Mouse (Mus musculus) hindbrain, embryonic 11.5 days (tissue): ENCODE data around the gene Slc35d2. TPM values are rescaled to one million over a fixed set of nuclear protein-coding genes. Genes with fewer than 3 reads are reported as not detected.

Source experiments
- ATAC-seq: fragments of 200-750 bp; cut with Nextera tagmentation; 2 replicates; pipeline ENCODE4 v1.8.0; 2017; ENCODE audit warnings: mild to moderate bottlenecking, moderate TSS enrichment, moderate library complexity; ENCODE audit not compliant: low FRiP score
- DNase-seq: peaks from one replicate; pipeline ENCODE4 v3.0.0-alpha.2; 2015; ENCODE audit warnings: low spot score
- H3K27ac ChIP-seq: fragments of 300-500 bp; sonication (generic); 2 replicates; pipeline ENCODE4 v1.5.1; 2014; ENCODE audit warnings: mild to moderate bottlenecking, low read depth, low read length
- H3K27me3 ChIP-seq: fragments of 300-500 bp; sonication (generic); 2 replicates; pipeline ENCODE4 v1.6.1; 2014; ENCODE audit warnings: mild to moderate bottlenecking, low read length, moderate library complexity, mixed read lengths; ENCODE audit not compliant: control insufficient read depth, insufficient read depth
- H3K36me3 ChIP-seq: fragments of 300-500 bp; sonication (generic); 2 replicates; pipeline ENCODE4 v1.6.1; 2014; ENCODE audit warnings: mild to moderate bottlenecking, low read length, moderate library complexity, mixed read lengths; ENCODE audit not compliant: control insufficient read depth, insufficient read depth
- H3K4me1 ChIP-seq: fragments of 300-500 bp; sonication (generic); replicated peaks from 2 replicates; pipeline ENCODE4 v1.6.1; 2014; ENCODE audit warnings: low read length, mixed read lengths; ENCODE audit not compliant: control insufficient read depth, insufficient read depth
- H3K4me2 ChIP-seq: fragments of 300-500 bp; sonication (generic); replicated peaks from 2 replicates; pipeline ENCODE4 v1.6.1; 2014; ENCODE audit warnings: mild to moderate bottlenecking, low read depth, low read length
- H3K4me3 ChIP-seq: fragments of 300-500 bp; sonication (generic); 2 replicates; pipeline ENCODE4 v1.5.1; 2014; ENCODE audit warnings: low read depth, low read length
- H3K9ac ChIP-seq: fragments of 300-500 bp; sonication (generic); 2 replicates; pipeline ENCODE4 v1.6.1; 2014; ENCODE audit warnings: low read depth, low read length
- H3K9me3 ChIP-seq: fragments of 300-500 bp; sonication (generic); 2 replicates; pipeline ENCODE4 v1.6.1; 2016; ENCODE audit warnings: low read length; ENCODE audit not compliant: control insufficient read depth
- WGBS: fragments of 180-500 bp; shearing (Covaris S2); extraction: QIAGEN DNeasy Blood & Tissue Kit; methylation state at CpG from one replicate; pipeline ENCODE4 v1.1.7; 2014; 5-methylcytosine and 5-hydroxymethylcytosine counted together
- polyA plus RNA-seq: library from polyadenylated mRNA; unstranded; fragments of >200 nt; fragmentation: Nextera tagmentation; extraction: Ambion mirVana; gene quantifications from 2 replicates; pipeline ENCODE4 v1.2.1, GENCODE M21; 2014

The Slc35d2 gene
- polyA plus RNA-seq: 5.6 and 6.9 TPM in 2 replicates

GRCm38 (mm10) chr13:64128858-64129615, at the start of gene Slc35d2:
Gene Slc35d2, minus strand, starts transcription at chr13:64129368.
- H3K4me3 ChIP-seq: peak within 1 kb of the TSS; percentile 49
- no peaks in the 10 kb centered on the region for H3K36me3 ChIP-seq
- peak; percentile 56 for DNase-seq
- 0 out of 2 replicates have a peak, but pooled peaks cover 2% of the 10 kb centered on the region for H3K4me1 ChIP-seq
- WGBS: 10% methylated on average over 37 of the region's 44 CpGs
- H3K4me2 ChIP-seq: peak within 1 kb of the TSS; percentile 80
- no peaks in the 10 kb centered on the region for H3K9me3 ChIP-seq
- H3K27ac ChIP-seq: no peak within 1 kb of the TSS
- ATAC-seq: peak; percentile 80
- peak within 1 kb of the TSS; percentile 56 for H3K9ac ChIP-seq
- no peaks in the 10 kb centered on the region for H3K27me3 ChIP-seq

GRCm38 (mm10) chr13:64178000-64178399, 48.8 kb upstream of the Slc35d2 start:
- no peak overlapping the region for H3K9ac ChIP-seq
- no peaks in the 10 kb centered on the region for H3K4me1 ChIP-seq
- no peak overlapping the region for H3K27ac ChIP-seq
- no peak for ATAC-seq
- H3K36me3 ChIP-seq: no peaks in the 10 kb centered on the region
- H3K9me3 ChIP-seq: no peaks in the 10 kb centered on the region
- H3K27me3 ChIP-seq: no peaks in the 10 kb centered on the region
- 79% methylated on average over 7 of the region's 7 CpGs for WGBS
- no peak overlapping the region for H3K4me3 ChIP-seq
- no peak overlapping the region for H3K4me2 ChIP-seq
- DNase-seq: no peak

GRCm38 (mm10) chr13:64169746-64170145, 40.6 kb upstream of the Slc35d2 start:
- DNase-seq: no peak

GRCm38 (mm10) chr13:64163147-64163715, 34.1 kb upstream of the Slc35d2 start:
- H3K27me3 ChIP-seq: no peaks in the 10 kb centered on the region; the same call in 1 of the 2 replicates
- H3K4me1 ChIP-seq: 0 out of 2 replicates have a peak, but pooled peaks cover 2% of the 10 kb centered on the region
- H3K4me3 ChIP-seq: peak overlapping the region; percentile 84
- 26% methylated on average over 13 of the region's 13 CpGs for WGBS
- H3K36me3 ChIP-seq: no peaks in the 10 kb centered on the region
- no peak for ATAC-seq
- no peak for DNase-seq
- peak overlapping the region; percentile 77; the same call in 1 of the 2 replicates for H3K9ac ChIP-seq
- no peak overlapping the region for H3K27ac ChIP-seq
- peak overlapping the region; percentile 98 for H3K4me2 ChIP-seq
- H3K9me3 ChIP-seq: peaks cover 2% of the 10 kb centered on the region; the same call in 1 of the 2 replicates

More at GRCm38 (mm10) chr13:64169746-64170145, 40.6 kb upstream of the Slc35d2 start:
- no peak for ATAC-seq
- no peak overlapping the region for H3K9ac ChIP-seq
- WGBS: 94% methylated on average over 25 of the region's 25 CpGs
- H3K27me3 ChIP-seq: no peaks in the 10 kb centered on the region
- H3K4me2 ChIP-seq: no peak overlapping the region
- peaks cover 15% of the 10 kb centered on the region for H3K9me3 ChIP-seq
- no peak overlapping the region for H3K27ac ChIP-seq
- H3K36me3 ChIP-seq: peaks cover 9% of the 10 kb centered on the region
- H3K4me3 ChIP-seq: no peak overlapping the region
- no peaks in the 10 kb centered on the region for H3K4me1 ChIP-seq

DNA sequence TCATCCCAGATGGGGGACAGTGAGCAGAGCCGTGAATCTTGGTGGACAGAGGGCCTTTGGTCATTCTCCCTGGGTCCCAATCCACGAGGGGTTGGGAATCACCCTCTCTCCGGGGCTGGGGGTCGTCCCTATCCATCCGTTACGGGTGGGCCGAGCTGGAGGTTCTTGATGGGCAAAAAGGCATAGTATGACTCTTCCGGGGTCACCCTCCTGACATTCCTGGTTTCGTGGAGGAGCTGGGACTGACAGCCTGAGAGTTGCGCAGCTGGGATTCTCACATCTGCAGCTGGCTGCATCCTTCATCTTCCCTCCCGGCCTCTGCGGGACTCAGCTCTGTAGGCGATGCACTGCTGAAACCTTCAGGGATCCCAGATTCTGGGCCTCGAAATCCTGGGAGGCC, 33.5 kb upstream of the Slc35d2 start:
- H3K27me3 ChIP-seq: no peaks in the 10 kb centered on the region; the same call in 1 of the 2 replicates
- H3K4me1 ChIP-seq: 0 out of 2 replicates have a peak, but pooled peaks cover 2% of the 10 kb centered on the region
- DNase-seq: peak; percentile 57
- no peak overlapping the region for H3K27ac ChIP-seq
- H3K9ac ChIP-seq: peak overlapping the region; percentile 77
- ATAC-seq: no peak; the same call in 1 of the 2 replicates
- peak overlapping the region; percentile 84 for H3K4me3 ChIP-seq
- H3K9me3 ChIP-seq: 0 out of 2 replicates have a peak, but pooled peaks cover 2% of the 10 kb centered on the region
- peak overlapping the region; percentile 98 for H3K4me2 ChIP-seq
- H3K36me3 ChIP-seq: no peaks in the 10 kb centered on the region
- WGBS: 1% methylated on average over 14 of the region's 14 CpGs

GRCm38 (mm10) chr13:64161916-64162611, 32.9 kb upstream of the Slc35d2 start:
- Histone ChIP-seq H3K9ac (peak overlapping the region; percentile 77), H3K4me2 (peak overlapping the region; percentile 98), H3K27me3 (no peaks in the 10 kb centered on the region; the same call in 1 of the 2 replicates), H3K36me3 (no peaks in the 10 kb centered on the region), H3K4me3 (peak overlapping the region; percentile 84), H3K4me1 (0 out of 2 replicates have a peak, but pooled peaks cover 2% of the 10 kb centered on the region), H3K27ac (peak overlapping the region; percentile 80), H3K9me3 (0 out of 2 replicates have a peak, but pooled peaks cover 2% of the 10 kb centered on the region)
- DNase-seq (no peak), ATAC-seq (peak; percentile 77)
- 0% methylated on average over 55 of the region's 71 CpGs for WGBS

DNA sequence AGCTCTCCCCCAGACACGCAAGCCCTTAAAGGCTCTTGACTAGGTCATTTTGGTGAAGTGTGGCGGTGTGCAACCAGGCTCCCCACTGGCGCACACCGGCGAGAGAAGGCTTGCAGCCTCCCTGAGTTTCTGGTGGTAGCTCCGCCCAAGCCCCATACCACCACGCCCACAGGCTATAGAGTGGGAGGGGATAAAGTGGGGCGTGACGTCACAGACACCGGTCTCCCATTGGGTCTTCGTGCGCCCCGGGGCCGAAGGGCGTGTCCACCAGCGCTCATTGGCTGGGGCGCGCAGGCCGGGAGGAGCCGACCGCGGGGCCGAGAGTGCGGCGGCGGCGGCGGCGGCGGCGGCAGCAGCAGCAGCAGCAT, 32.4 kb upstream of the Slc35d2 start, which contains the start of gene Habp4:
Gene Habp4, plus strand, starts transcription at position 277 of the 368 bp plus-strand sequence.
- H3K27me3 ChIP-seq: no peaks in the 10 kb centered on the region; the same call in 1 of the 2 replicates
- peak within 1 kb of the TSS; percentile 77 for H3K9ac ChIP-seq
- H3K4me1 ChIP-seq: 0 out of 2 replicates have a peak, but pooled peaks cover 2% of the 10 kb centered on the region
- peak within 1 kb of the TSS; percentile 80 for H3K27ac ChIP-seq
- ATAC-seq: peak; percentile 98
- no peaks in the 10 kb centered on the region for H3K36me3 ChIP-seq
- under 1% methylated on average over 30 of the region's 31 CpGs for WGBS
- peak within 1 kb of the TSS; percentile 84 for H3K4me3 ChIP-seq
- H3K4me2 ChIP-seq: peak within 1 kb of the TSS; percentile 98
- H3K9me3 ChIP-seq: 0 out of 2 replicates have a peak, but pooled peaks cover under 1% of the 10 kb centered on the region
- DNase-seq: peak; percentile 99

- Histone ChIP-seq H3K36me3 (no peaks in the 10 kb centered on the region), H3K9me3 (no peaks in the 10 kb centered on the region), H3K4me2 (no peak overlapping the region), H3K27ac (no peak overlapping the region), H3K4me3 (no peak overlapping the region), H3K4me1 (0 out of 2 replicates have a peak, but pooled peaks cover 2% of the 10 kb centered on the region), H3K27me3 (no peaks in the 10 kb centered on the region), H3K9ac (no peak overlapping the region)
- no peak for ATAC-seq
- no peak for DNase-seq
Measured at GRCm38 (mm10) chr13:64156966-64157365, 27.8 kb upstream of the Slc35d2 start.
